Mouse (Mus musculus) frontal cortex, postnatal 10 days (tissue): ENCODE measurements around the gene Itgb5.

ENCODE experiments used
- DNase-seq, 2 experiments: peaks; one replicate each; pipeline ENCODE4 v3.0.0; 2022; ENCODE audit warnings: low spot score in 2 of 2, mixed read lengths in 1 of 2

Itgb5 gene

GRCm38 (mm10) chr16:33939636-33940035 is 110.2 kb downstream of the Itgb5 start:
- no peak for DNase-seq

- DNase-seq: no peak
Observed at GRCm38 (mm10) chr16:33940095-33940494, 110.6 kb downstream of the Itgb5 start.

- peak; percentile 36 to 37 for DNase-seq
Observed at GRCm38 (mm10) chr16:33941271-33941781, 111.9 kb downstream of the Itgb5 start.

GRCm38 (mm10) chr16:33942341-33942740 is 112.9 kb downstream of the Itgb5 start:
- DNase-seq: no peak

GRCm38 (mm10) chr16:33943388-33943787 is 113.9 kb downstream of the Itgb5 start:
- no peak for DNase-seq

GRCm38 (mm10) chr16:33944126-33944525 is 114.7 kb downstream of the Itgb5 start:
- no peak for DNase-seq

GRCm38 (mm10) chr16:33944772-33945171 is 115.3 kb downstream of the Itgb5 start:
- no peak for DNase-seq

- no peak for DNase-seq
Observed at GRCm38 (mm10) chr16:33946021-33946420, 116.6 kb downstream of the Itgb5 start.

GRCm38 (mm10) chr16:33947664-33948571 is 118.5 kb downstream of the Itgb5 start:
- DNase-seq: no peak

GRCm38 (mm10) chr16:33950386-33950785 is 120.9 kb downstream of the Itgb5 start:
- DNase-seq: no peak

- DNase-seq: peak in 1 of 2 experiments; percentile 74
Observed at GRCm38 (mm10) chr16:33950830-33951229, 121.4 kb downstream of the Itgb5 start.

- no peak for DNase-seq
Observed at GRCm38 (mm10) chr16:33953008-33953407, 123.5 kb downstream of the Itgb5 start.

GRCm38 (mm10) chr16:33954793-33955192 is 125.3 kb downstream of the Itgb5 start:
- no peak for DNase-seq

- DNase-seq: no peak
Observed at GRCm38 (mm10) chr16:33963509-33963908, 134.0 kb downstream of the Itgb5 start.

GRCm38 (mm10) chr16:33965878-33966537 is 136.5 kb downstream of the Itgb5 start:
- DNase-seq: no peak

GRCm38 (mm10) chr16:33966538-33967282 is 137.2 kb downstream of the Itgb5 start, which contains the start of gene Umps:
TSS of gene Umps (minus strand) at chr16:33967038.
- DNase-seq: peak; percentile 78 to 83

GRCm38 (mm10) chr16:33967283-33967640 is 137.8 kb downstream of the Itgb5 start:
- DNase-seq: no peak

GRCm38 (mm10) chr16:33979855-33980254 is 150.4 kb downstream of the Itgb5 start:
- no peak for DNase-seq

- DNase-seq: no peak
Observed at GRCm38 (mm10) chr16:33983712-33984111, 154.2 kb downstream of the Itgb5 start.

- no peak for DNase-seq
Observed at GRCm38 (mm10) chr16:33985372-33985771, 155.9 kb downstream of the Itgb5 start.

GRCm38 (mm10) chr16:33986993-33987392 is 157.5 kb downstream of the Itgb5 start:
- no peak for DNase-seq
